In genomic region chr2:25879061-25879460, GRCm38 (mm10) we compare ENCODE assay signal across 21 mouse cellular contexts. TPM values are rescaled to one million over a fixed set of nuclear protein-coding genes. Genes with fewer than 3 reads are reported as not detected.
DNase-seq lines count a peak whose midpoint lies in the region; ATAC-seq lines count a peak whose summit lies in the region.
"Had no signal": no experiment of that assay in that cellular context is flagged by ENCODE, and none has a peak within 500 bp of the region (broad histone marks: within the 10 kb centered on the region; RNA-seq: fewer than 3 reads in every experiment).

No protein-coding gene starts in this region.

- ATAC-seq in erythroblast, adult 5-6 weeks (replicated peaks; ENCODE audit: low FRiP score, poor library complexity, severe bottlenecking), result no peak
- ATAC-seq: intestine, postnatal 0 days; lung, postnatal 0 days had no signal

- peak; percentile 43 for DNase-seq in cerebellum, adult 11 months
- no peak for DNase-seq in cerebellum, adult 9-10 months
- DNase-seq in layer of hippocampus, adult 11-12 months (ENCODE audit: low spot score), result peak; percentile 18
- no peak for DNase-seq in layer of hippocampus, postnatal 14 days (ENCODE audit: low spot score in 2 of 2)
- peak; percentile 48 for DNase-seq in brain, adult 2 months (ENCODE audit: low read depth, low spot score)
- DNase-seq in cerebellum, postnatal 10 days, result peak; percentile 33
- DNase-seq in spleen, postnatal 36 days (ENCODE audit: low spot score in 2 of 2), result no peak
- DNase-seq: adrenal gland, postnatal 10 days; kidney, postnatal 36 days; retina, postnatal 1 day; right cerebral cortex, postnatal 25 days; spleen, adult 18-20 months; thymus, postnatal 14 days had no signal

RNA-seq across cellular contexts. Expression of gene Kcnt1, which starts 15.5 kb away (rescaled TPM):
- total RNA-seq in layer of hippocampus, postnatal 14 days (2021), result 10 to 100 TPM; 43.8 to 69.9 TPM
- total RNA-seq in erythroblast, adult 5-6 weeks (2015; ENCODE audit: low replicate concordance), result not detected in 2 replicates
- not detected in 2 replicates for total RNA-seq in erythroblast, adult 5-6 weeks (2017; ENCODE audit: low replicate concordance)
- total RNA-seq: monocyte, adult 5-6 weeks had no signal

RNA-seq across cellular contexts. Expression of gene Sohlh1, which starts 32.0 kb away (rescaled TPM):
- not detected for total RNA-seq in layer of hippocampus, postnatal 14 days (2021)
- total RNA-seq in erythroblast, adult 5-6 weeks (2015; ENCODE audit: low replicate concordance), result not detected in 2 replicates
- total RNA-seq in erythroblast, adult 5-6 weeks (2017; ENCODE audit: low replicate concordance), result not detected in 2 replicates
- total RNA-seq: adrenal gland, postnatal 10 days; gastrocnemius, adult 18-20 months; layer of hippocampus, postnatal 10 days; left cerebral cortex, postnatal 10 days; liver, adult 2 months; monocyte, adult 5-6 weeks had no signal

RNA-seq across cellular contexts. Expression of gene Lcn9, which starts 56.1 kb away (rescaled TPM):
- total RNA-seq in layer of hippocampus, postnatal 14 days (2021), result not detected
- total RNA-seq in erythroblast, adult 5-6 weeks (2015; ENCODE audit: low replicate concordance), result not detected in 2 replicates
- total RNA-seq in erythroblast, adult 5-6 weeks (2017; ENCODE audit: low replicate concordance), result not detected in 2 replicates
- total RNA-seq: adrenal gland, postnatal 10 days; gastrocnemius, adult 18-20 months; layer of hippocampus, postnatal 10 days; left cerebral cortex, postnatal 10 days; liver, adult 2 months; monocyte, adult 5-6 weeks had no signal

Comparison
In these comparisons a context has a peak if more than half of its experiments do, and no peak if none do; other contexts are left out.
1. DNase-seq: peak in cerebellum, adult 11 months (single experiment), layer of hippocampus, adult 11-12 months (single experiment), brain, adult 2 months (single experiment) and cerebellum, postnatal 10 days (2 of 2); none in cerebellum, adult 9-10 months (single experiment), layer of hippocampus, postnatal 14 days (0 of 2) and spleen, postnatal 36 days (0 of 2).
2. RNA of gene Kcnt1, which starts 15.5 kb away (total RNA-seq): 43.8 to 69.9 TPM in layer of hippocampus, postnatal 14 days; not detected in erythroblast, adult 5-6 weeks; every median in the first group is over 10 times any median in the second.